Mouse (Mus musculus): ENCODE data around the gene Krt35. TPM values are rescaled to one million over a fixed set of nuclear protein-coding genes. Genes with fewer than 3 reads are reported as not detected.

Gene Krt35
- polyA plus RNA-seq, 1 experiment from 2014 or later = not detected

DNA sequence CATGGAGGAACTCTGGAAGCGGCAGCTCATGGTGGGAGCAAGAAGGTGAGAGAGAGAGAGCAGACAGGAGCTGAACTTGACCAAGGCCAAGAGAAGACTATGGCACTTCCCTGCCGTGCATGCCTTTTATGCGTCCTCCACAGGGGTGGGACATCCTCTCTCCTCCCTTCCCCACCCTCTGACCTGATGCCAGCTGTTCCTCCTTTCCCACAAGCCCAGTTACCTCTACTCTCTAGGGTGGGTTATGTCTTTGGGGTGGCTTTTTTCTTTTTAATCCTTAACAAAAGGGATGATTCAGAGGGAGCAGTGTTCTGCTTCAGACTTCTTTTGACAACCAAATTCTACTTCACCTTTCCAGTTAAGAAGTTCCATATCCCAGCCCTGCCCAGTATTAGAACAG lies 25.4 kb upstream of the Krt35 start, which contains the start of gene Krt13:
Krt13 (minus strand) TSS at position 101 of the 400 bp plus-strand sequence.
- no peaks in the 10 kb centered on the region for H3K9me3 ChIP-seq (ENCODE audit: control insufficient read depth, low read length)
- no peak for DNase-seq (ENCODE audit: low spot score)
- WGBS = 66% methylated on average over 3 of the region's 3 CpGs
- H3K27me3 ChIP-seq (ENCODE audit: control insufficient read depth, insufficient read depth, low read length) = no peaks in the 10 kb centered on the region
- no peaks in the 10 kb centered on the region for H3K36me3 ChIP-seq (ENCODE audit: control insufficient read depth, insufficient read depth, low read length)
- no peak within 1 kb of the TSS for H3K27ac ChIP-seq (replicated peaks; ENCODE audit: low read depth, low read length)
- H3K4me1 ChIP-seq (ENCODE audit: control insufficient read depth, insufficient read depth, low read length) = no peaks in the 10 kb centered on the region
- no peak within 1 kb of the TSS for H3K4me3 ChIP-seq (ENCODE audit: low read depth, low read length)
- no peak within 1 kb of the TSS for H3K4me2 ChIP-seq (ENCODE audit: low read depth, severe bottlenecking)
- ATAC-seq (ENCODE audit: insufficient number of reproducible peaks, low FRiP score, low TSS enrichment, low read depth) = no peak
- H3K9ac ChIP-seq (ENCODE audit: low read length) = no peak within 1 kb of the TSS

DNA sequence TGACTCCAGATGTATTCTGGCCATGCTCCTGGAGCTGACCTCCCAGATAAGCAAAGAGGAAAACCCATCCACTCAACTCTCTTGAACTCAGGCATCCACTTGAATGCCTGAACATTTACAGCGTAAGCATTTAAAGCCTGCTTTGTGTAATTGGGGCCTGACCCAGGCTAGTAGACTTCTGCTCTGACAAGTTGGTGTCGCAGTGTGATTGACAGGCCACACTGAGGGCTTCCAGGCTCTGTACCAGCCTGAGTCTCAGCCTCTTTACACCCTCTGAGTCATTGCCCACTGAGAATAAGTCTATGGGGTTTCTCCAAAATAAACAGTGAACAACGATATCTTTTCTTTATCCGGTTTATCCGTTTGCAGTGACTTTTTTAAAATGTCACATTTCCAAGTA lies 24.3 kb upstream of the Krt35 start:
- Histone ChIP-seq H3K27me3 (ENCODE audit: control insufficient read depth, insufficient read depth, low read length) (no peaks in the 10 kb centered on the region), H3K9me3 (ENCODE audit: control insufficient read depth, low read length) (no peaks in the 10 kb centered on the region), H3K4me3 (ENCODE audit: low read depth, low read length) (no peak overlapping the region), H3K4me1 (ENCODE audit: control insufficient read depth, insufficient read depth, low read length) (no peaks in the 10 kb centered on the region), H3K36me3 (ENCODE audit: control insufficient read depth, insufficient read depth, low read length) (no peaks in the 10 kb centered on the region), H3K27ac (replicated peaks; ENCODE audit: low read depth, low read length) (no peak overlapping the region), H3K4me2 (ENCODE audit: low read depth, severe bottlenecking) (no peak overlapping the region), H3K9ac (ENCODE audit: low read length) (no peak overlapping the region)
- DNase-seq (ENCODE audit: low spot score) = no peak
- 89% methylated on average over 5 of the region's 5 CpGs for WGBS
- no peak for ATAC-seq (ENCODE audit: insufficient number of reproducible peaks, low FRiP score, low TSS enrichment, low read depth)

DNA sequence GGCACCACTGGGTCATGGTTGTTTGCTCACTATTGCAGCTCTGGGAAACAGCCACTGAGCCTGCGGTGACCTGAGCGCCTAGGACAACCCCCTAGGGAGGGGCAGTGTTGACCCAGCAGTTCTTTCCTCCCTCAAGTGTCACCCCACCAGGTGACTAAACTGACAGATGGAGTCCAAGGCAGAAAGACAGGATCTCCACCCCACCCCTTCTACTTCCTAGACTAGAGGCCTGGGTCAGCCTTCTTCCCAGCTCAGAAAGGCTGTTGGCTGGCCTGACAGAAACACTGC lies 17.6 kb upstream of the Krt35 start:
- Histone ChIP-seq H3K27me3 (ENCODE audit: control insufficient read depth, insufficient read depth, low read length) (no peaks in the 10 kb centered on the region), H3K4me3 (ENCODE audit: low read depth, low read length) (no peak overlapping the region), H3K27ac (replicated peaks; ENCODE audit: low read depth, low read length) (no peak overlapping the region), H3K9me3 (ENCODE audit: control insufficient read depth, low read length) (no peaks in the 10 kb centered on the region), H3K36me3 (ENCODE audit: control insufficient read depth, insufficient read depth, low read length) (no peaks in the 10 kb centered on the region), H3K4me2 (ENCODE audit: low read depth, severe bottlenecking) (no peak overlapping the region), H3K4me1 (ENCODE audit: control insufficient read depth, insufficient read depth, low read length) (no peaks in the 10 kb centered on the region), H3K9ac (ENCODE audit: low read length) (no peak overlapping the region)
- no peak for ATAC-seq (ENCODE audit: insufficient number of reproducible peaks, low FRiP score, low TSS enrichment, low read depth)
- 83% methylated on average over 2 of the region's 2 CpGs for WGBS
- no peak for DNase-seq (ENCODE audit: low spot score)

DNA sequence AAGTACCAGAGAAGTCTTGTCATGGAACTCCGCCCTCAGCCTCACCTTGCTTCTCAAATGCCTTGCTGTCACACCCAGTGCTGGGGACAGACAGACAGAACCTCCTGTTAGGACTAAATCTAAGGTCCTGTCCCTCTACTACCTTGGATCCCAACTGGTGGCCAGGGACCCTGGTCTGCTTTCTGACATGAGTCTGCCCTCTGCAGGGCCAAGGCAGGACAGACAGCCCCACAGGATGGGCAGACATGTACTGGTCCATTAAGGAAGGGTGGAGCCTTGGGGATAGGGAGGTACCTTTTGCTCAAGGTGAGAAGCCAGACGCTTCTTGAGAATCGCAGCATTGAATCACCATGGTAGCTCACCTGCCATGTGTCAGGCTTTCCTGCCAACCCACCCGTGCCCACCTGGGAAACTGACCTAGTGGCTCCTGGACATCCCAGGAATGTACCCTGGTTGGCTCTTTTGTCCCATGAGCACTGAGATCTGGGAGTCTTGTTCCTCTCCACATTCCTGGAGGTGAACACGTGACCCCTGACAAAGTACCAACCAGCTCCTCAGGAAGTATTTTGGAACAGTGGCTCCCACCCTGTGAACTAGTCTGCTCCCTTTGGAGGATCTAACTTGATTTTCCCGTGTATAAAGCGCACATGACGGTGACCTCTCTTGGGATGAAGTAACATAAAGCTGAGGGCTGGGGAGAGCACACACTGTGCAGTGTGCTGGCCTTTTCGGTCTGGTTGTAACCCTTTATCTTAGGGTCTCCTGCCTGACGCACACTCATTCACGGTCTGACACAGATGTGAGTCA lies 17.1 kb upstream of the Krt35 start:
- WGBS = 86% methylated on average over 11 of the region's 11 CpGs

DNA sequence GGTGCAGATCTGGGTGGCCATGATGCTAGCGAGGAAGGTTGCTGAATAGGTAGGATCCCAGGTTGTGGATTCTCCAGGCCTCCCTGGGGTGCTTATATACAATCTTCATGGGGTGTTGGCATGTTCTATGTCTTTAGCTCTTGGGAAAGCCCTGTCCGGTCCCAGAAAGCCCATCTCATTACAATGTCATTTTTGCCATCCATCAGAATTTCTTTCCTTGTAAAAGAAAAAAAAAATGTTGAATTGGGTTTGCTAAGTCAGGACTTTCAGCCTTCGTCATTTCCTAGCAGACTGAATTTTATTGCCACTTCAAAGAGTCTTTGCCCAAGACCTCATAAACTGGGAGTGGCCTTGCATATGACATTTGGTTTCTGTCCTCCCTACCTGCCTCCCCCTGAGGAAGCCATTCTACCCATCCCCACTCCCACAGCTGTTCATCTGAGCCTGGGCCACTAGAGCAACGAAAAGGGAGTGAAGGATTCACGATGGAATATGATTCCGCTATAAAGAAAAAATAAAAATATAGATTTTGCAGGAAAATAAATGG lies 9.6 kb upstream of the Krt35 start, which contains the start of gene Krt36:
Krt36 (minus strand) TSS at position 51 of the 547 bp plus-strand sequence.
- Histone ChIP-seq H3K36me3 (ENCODE audit: control insufficient read depth, insufficient read depth, low read length) (no peaks in the 10 kb centered on the region), H3K4me3 (ENCODE audit: low read depth, low read length) (no peak within 1 kb of the TSS), H3K27ac (replicated peaks; ENCODE audit: low read depth, low read length) (no peak within 1 kb of the TSS), H3K4me1 (ENCODE audit: control insufficient read depth, insufficient read depth, low read length) (no peaks in the 10 kb centered on the region), H3K9me3 (ENCODE audit: control insufficient read depth, low read length) (no peaks in the 10 kb centered on the region), H3K27me3 (ENCODE audit: control insufficient read depth, insufficient read depth, low read length) (no peaks in the 10 kb centered on the region), H3K9ac (ENCODE audit: low read length) (no peak within 1 kb of the TSS), H3K4me2 (ENCODE audit: low read depth, severe bottlenecking) (no peak within 1 kb of the TSS)
- WGBS = 75% methylated on average over 6 of the region's 6 CpGs
- no peak for DNase-seq (ENCODE audit: low spot score)
- ATAC-seq (ENCODE audit: insufficient number of reproducible peaks, low FRiP score, low TSS enrichment, low read depth) = no peak

More for the DNA sequence above, 17.1 kb upstream of the Krt35 start:
- DNase-seq (ENCODE audit: low spot score) = no peak
- no peaks in the 10 kb centered on the region for H3K27me3 ChIP-seq (ENCODE audit: control insufficient read depth, insufficient read depth, low read length)
- no peak overlapping the region for H3K9ac ChIP-seq (ENCODE audit: low read length)
- no peak for ATAC-seq (ENCODE audit: insufficient number of reproducible peaks, low FRiP score, low TSS enrichment, low read depth)
- H3K27ac ChIP-seq (replicated peaks; ENCODE audit: low read depth, low read length) = no peak overlapping the region
- no peaks in the 10 kb centered on the region for H3K4me1 ChIP-seq (ENCODE audit: control insufficient read depth, insufficient read depth, low read length)
- H3K36me3 ChIP-seq (ENCODE audit: control insufficient read depth, insufficient read depth, low read length) = no peaks in the 10 kb centered on the region
- no peak overlapping the region for H3K4me3 ChIP-seq (ENCODE audit: low read depth, low read length)
- H3K9me3 ChIP-seq (ENCODE audit: control insufficient read depth, low read length) = no peaks in the 10 kb centered on the region
- no peak overlapping the region for H3K4me2 ChIP-seq (ENCODE audit: low read depth, severe bottlenecking)

DNA sequence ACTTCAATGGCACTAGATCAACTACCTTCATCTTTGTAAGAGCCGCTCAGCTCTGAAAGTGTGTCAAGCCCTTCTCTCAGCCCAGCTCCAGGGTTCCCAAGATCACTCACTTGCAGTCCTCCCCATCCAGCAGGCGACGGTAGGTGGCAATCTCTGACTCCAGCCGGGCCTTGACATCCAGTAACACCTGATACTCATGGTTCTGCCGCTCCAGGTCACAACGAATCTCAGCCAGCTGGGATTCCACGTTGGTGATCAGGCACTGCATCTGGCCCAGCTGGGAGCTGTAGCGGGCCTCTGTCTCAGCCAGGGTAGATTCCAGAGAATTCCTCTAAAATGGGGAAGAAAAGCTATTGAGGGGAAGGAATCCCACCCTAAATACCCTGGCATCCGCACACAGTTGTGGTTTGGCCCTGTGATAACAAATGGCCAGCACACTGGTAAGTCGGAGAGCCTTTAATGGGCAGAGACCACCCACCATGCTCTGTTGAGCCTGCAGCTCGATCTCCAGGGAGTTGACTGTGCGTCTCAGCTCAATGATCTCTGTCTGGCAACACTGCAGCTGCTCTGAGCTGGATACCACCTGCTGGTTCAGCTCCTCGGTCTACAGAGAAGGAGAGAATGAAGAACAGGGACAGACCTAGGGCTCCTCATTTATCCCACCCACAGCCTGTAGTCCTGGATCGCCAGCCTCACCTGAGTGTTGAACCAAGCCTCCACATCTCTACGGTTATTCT lies 6.8 kb upstream of the Krt35 start:
- no peak overlapping the region for H3K4me3 ChIP-seq (ENCODE audit: low read depth, low read length)

DNA sequence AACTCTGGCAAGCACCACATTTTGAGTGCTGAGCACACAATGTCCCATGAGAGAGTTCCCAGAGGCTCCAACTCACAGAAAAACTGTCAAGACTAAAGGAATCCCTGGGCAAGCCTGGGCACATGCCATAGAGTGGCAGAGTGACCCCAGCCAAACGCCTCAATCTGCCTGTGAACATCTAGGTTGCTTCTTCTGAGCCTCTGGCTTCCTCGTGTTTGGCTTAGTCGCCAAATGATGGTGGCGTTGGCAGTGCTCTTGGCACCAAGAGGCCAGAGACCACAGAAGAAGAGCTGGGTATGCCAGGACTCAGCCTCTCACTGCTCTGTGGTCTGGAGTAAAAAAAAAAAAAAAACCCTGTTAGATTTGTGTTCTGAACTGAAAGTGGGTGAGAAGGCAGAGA lies 4.3 kb upstream of the Krt35 start:
- H3K4me1 ChIP-seq (ENCODE audit: control insufficient read depth, insufficient read depth, low read length) = no peaks in the 10 kb centered on the region
- no peak for DNase-seq (ENCODE audit: low spot score)
- no peaks in the 10 kb centered on the region for H3K36me3 ChIP-seq (ENCODE audit: control insufficient read depth, insufficient read depth, low read length)
- WGBS = 82% methylated on average over 4 of the region's 4 CpGs
- no peaks in the 10 kb centered on the region for H3K27me3 ChIP-seq (ENCODE audit: control insufficient read depth, insufficient read depth, low read length)
- no peak overlapping the region for H3K4me3 ChIP-seq (ENCODE audit: low read depth, low read length)
- no peak overlapping the region for H3K9ac ChIP-seq (ENCODE audit: low read length)
- no peaks in the 10 kb centered on the region for H3K9me3 ChIP-seq (ENCODE audit: control insufficient read depth, low read length)
- H3K27ac ChIP-seq (replicated peaks; ENCODE audit: low read depth, low read length) = no peak overlapping the region
- no peak for ATAC-seq (ENCODE audit: insufficient number of reproducible peaks, low FRiP score, low TSS enrichment, low read depth)
- H3K4me2 ChIP-seq (ENCODE audit: low read depth, severe bottlenecking) = no peak overlapping the region

More for the DNA sequence above, 6.8 kb upstream of the Krt35 start:
- no peak overlapping the region for H3K27ac ChIP-seq (replicated peaks; ENCODE audit: low read depth, low read length)
- no peaks in the 10 kb centered on the region for H3K27me3 ChIP-seq (ENCODE audit: control insufficient read depth, insufficient read depth, low read length)
- no peaks in the 10 kb centered on the region for H3K9me3 ChIP-seq (ENCODE audit: control insufficient read depth, low read length)
- H3K4me1 ChIP-seq (ENCODE audit: control insufficient read depth, insufficient read depth, low read length) = no peaks in the 10 kb centered on the region
- ATAC-seq (ENCODE audit: insufficient number of reproducible peaks, low FRiP score, low TSS enrichment, low read depth) (no peak), DNase-seq (ENCODE audit: low spot score) (no peak)
- H3K36me3 ChIP-seq (ENCODE audit: control insufficient read depth, insufficient read depth, low read length) = no peaks in the 10 kb centered on the region
- no peak overlapping the region for H3K4me2 ChIP-seq (ENCODE audit: low read depth, severe bottlenecking)
- no peak overlapping the region for H3K9ac ChIP-seq (ENCODE audit: low read length)
- 62% methylated on average over 15 of the region's 15 CpGs for WGBS

DNA sequence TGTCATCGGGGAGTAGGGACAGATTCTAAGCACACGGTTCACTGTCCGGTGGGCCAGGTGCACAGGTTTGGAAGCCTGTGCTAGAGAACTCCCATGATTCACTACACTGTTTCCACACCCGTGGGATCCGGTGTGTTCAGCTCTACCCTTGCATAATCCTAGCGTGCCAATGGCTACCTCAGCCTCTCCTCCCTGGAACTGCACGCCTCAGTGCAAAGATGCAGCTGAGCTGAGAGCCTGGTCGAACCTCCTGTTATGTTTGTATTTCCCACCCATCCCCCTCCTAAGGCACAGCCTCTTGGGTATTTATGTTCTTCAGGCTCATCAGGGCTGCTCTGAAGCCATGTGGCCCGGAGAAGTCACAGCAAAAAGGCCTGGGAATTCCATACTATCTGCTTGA lies 1.8 kb upstream of the Krt35 start:
- Histone ChIP-seq H3K4me3 (ENCODE audit: low read depth, low read length) (no peak overlapping the region), H3K4me2 (ENCODE audit: low read depth, severe bottlenecking) (no peak overlapping the region), H3K9ac (ENCODE audit: low read length) (no peak overlapping the region), H3K4me1 (ENCODE audit: control insufficient read depth, insufficient read depth, low read length) (no peaks in the 10 kb centered on the region), H3K36me3 (ENCODE audit: control insufficient read depth, insufficient read depth, low read length) (no peaks in the 10 kb centered on the region), H3K9me3 (ENCODE audit: control insufficient read depth, low read length) (no peaks in the 10 kb centered on the region), H3K27ac (replicated peaks; ENCODE audit: low read depth, low read length) (no peak overlapping the region), H3K27me3 (ENCODE audit: control insufficient read depth, insufficient read depth, low read length) (no peaks in the 10 kb centered on the region)
- DNase-seq (ENCODE audit: low spot score) (no peak), ATAC-seq (ENCODE audit: insufficient number of reproducible peaks, low FRiP score, low TSS enrichment, low read depth) (no peak)
- WGBS = 81% methylated on average over 9 of the region's 9 CpGs
